Mouse (Mus musculus) liver, adult 2 months (tissue): ENCODE results near the gene B4galt2. TPM values are rescaled to one million over a fixed set of nuclear protein-coding genes. Genes with fewer than 3 reads are reported as not detected.

Experiments used
- DNase-seq: peaks from one replicate; pipeline ENCODE4 v3.0.0-alpha.2; 2011; ENCODE audit warnings: low read depth, low spot score; ENCODE audit errors: extremely low read depth
- H3K27ac ChIP-seq: fragments of 200-500 bp; replicated peaks from 2 replicates; pipeline ENCODE4 v1.5.1; 2012; ENCODE audit warnings: low read depth, mild to moderate bottlenecking, control low read depth, inconsistent platforms, low read length; ENCODE audit not compliant: insufficient read depth
- H3K27me3 ChIP-seq: fragments of 200-500 bp; 2 replicates; pipeline ENCODE4 v1.6.1; 2012; ENCODE audit warnings: mild to moderate bottlenecking, moderate library complexity, low read length, inconsistent platforms; ENCODE audit not compliant: control insufficient read depth, insufficient read depth
- H3K36me3 ChIP-seq: fragments of 200-500 bp; 2 replicates; pipeline ENCODE4 v1.6.1; 2012; ENCODE audit warnings: low read length, inconsistent platforms; ENCODE audit not compliant: control insufficient read depth, insufficient read depth
- H3K4me1 ChIP-seq: fragments of 200-500 bp; 2 replicates; pipeline ENCODE4 v1.6.1; 2011; ENCODE audit warnings: low read length; ENCODE audit not compliant: control insufficient read depth, insufficient read depth
- H3K4me3 ChIP-seq: fragments of 200-500 bp; 2 replicates; pipeline ENCODE4 v1.5.1; 2011; ENCODE audit warnings: low read depth, mild to moderate bottlenecking, control low read depth, low read length, moderate library complexity; ENCODE audit not compliant: insufficient read depth
- H3K79me2 ChIP-seq: fragments of 200-500 bp; 2 replicates; pipeline ENCODE4 v1.6.1; 2012; ENCODE audit warnings: inconsistent platforms, mild to moderate bottlenecking, low read length, moderate library complexity; ENCODE audit not compliant: control insufficient read depth, insufficient read depth
- H3K9ac ChIP-seq: fragments of 200-500 bp; 2 replicates; pipeline ENCODE4 v1.6.1; 2012; ENCODE audit warnings: low read depth, mild to moderate bottlenecking, control low read depth, inconsistent platforms, low read length
- CTCF ChIP-seq: fragments of 200-500 bp; IDR thresholded peaks from 2 replicates; pipeline ENCODE4 v1.5.1; 2011; ENCODE audit warnings: low read depth, low read length, control low read depth
- POLR2A ChIP-seq: fragments of 200-500 bp; IDR thresholded peaks from 2 replicates; pipeline ENCODE4 v1.6.1; 2011; ENCODE audit warnings: low read length, control low read depth; ENCODE audit not compliant: insufficient read depth; ENCODE audit errors: extremely low read depth
- WGBS: fragments of 180-500 bp; shearing (Covaris S2); methylation state at CpG from one replicate; pipeline ENCODE4 v1.1.7; 2018; 5-methylcytosine and 5-hydroxymethylcytosine counted together
- polyA plus RNA-seq: library from polyadenylated mRNA; depleted of rRNA; stranded (reverse); fragments of >200 nt; gene quantifications from 2 replicates; pipeline ENCODE4 v1.2.3, GENCODE M21; 2012
- total RNA-seq: library from RNA; depleted of rRNA; stranded (reverse); fragments of >200 nt; gene quantifications from 2 replicates; pipeline ENCODE4 v1.2.3, GENCODE M21; 2014

Gene B4galt2
- total and polyA plus RNA-seq, 2 experiments, result 0.18 to 0.80 TPM

GRCm38 (mm10) chr4:117873615-117874014 is 9.7 kb downstream of the B4galt2 start:
- Histone ChIP-seq H3K36me3 (no peaks in the 10 kb centered on the region), H3K4me1 (no peaks in the 10 kb centered on the region), H3K79me2 (no peaks in the 10 kb centered on the region), H3K4me3 (no peak overlapping the region), H3K27me3 (no peaks in the 10 kb centered on the region), H3K27ac (no peak overlapping the region), H3K9ac (no peak overlapping the region)
- DNase-seq, result no peak
- 94% methylated on average over 9 of the region's 9 CpGs for WGBS
- no peak for TF ChIP-seq CTCF
- no peak for TF ChIP-seq POLR2A

- Histone ChIP-seq H3K36me3 (no peaks in the 10 kb centered on the region), H3K79me2 (no peaks in the 10 kb centered on the region), H3K27ac (no peak within 1 kb of the TSS), H3K9ac (no peak within 1 kb of the TSS), H3K4me1 (no peaks in the 10 kb centered on the region), H3K27me3 (no peaks in the 10 kb centered on the region), H3K4me3 (no peak within 1 kb of the TSS)
- TF ChIP-seq CTCF (no peak), POLR2A (no peak)
- WGBS, result 10% methylated on average over 14 of the region's 14 CpGs
- DNase-seq, result peak; percentile 35
These were observed 10.8 kb downstream of the B4galt2 start, which contains the start of gene Ccdc24 for GRCm38 (mm10) chr4:117872471-117872886. Ccdc24 (minus strand) TSS chr4:117872557.

DNA sequence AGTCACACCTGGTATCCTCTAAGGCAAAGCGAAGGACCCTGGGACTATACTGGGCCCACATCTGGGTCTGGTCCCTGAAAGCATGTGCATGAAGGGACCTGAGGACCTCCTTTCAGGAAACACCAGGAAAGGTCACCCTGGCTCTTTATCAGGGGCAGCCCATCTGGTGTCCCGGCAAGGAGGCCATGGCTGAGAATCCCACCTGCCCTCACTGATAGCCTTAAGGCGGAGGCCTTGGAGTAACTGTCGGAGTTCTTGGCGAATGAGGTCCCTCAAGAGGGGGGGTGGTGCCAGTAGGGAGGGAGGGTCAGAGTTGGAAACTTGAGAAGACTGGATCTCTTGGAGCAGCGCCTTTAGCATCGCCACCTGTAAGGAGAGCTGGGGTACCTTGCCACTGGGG is 11.5 kb downstream of the B4galt2 start:
- H3K27ac ChIP-seq, result no peak overlapping the region

GRCm38 (mm10) chr4:117870437-117870836 is 12.8 kb downstream of the B4galt2 start:
- no peaks in the 10 kb centered on the region for H3K36me3 ChIP-seq
- H3K4me1 ChIP-seq, result no peaks in the 10 kb centered on the region
- H3K27me3 ChIP-seq, result no peaks in the 10 kb centered on the region
- TF ChIP-seq POLR2A (no peak), CTCF (no peak)
- H3K4me3 ChIP-seq, result no peak overlapping the region
- no peak overlapping the region for H3K9ac ChIP-seq
- 56% methylated on average over 1 of the region's 1 CpGs for WGBS
- DNase-seq, result no peak
- H3K79me2 ChIP-seq, result no peaks in the 10 kb centered on the region
- H3K27ac ChIP-seq, result no peak overlapping the region

More for the DNA sequence above, 11.5 kb downstream of the B4galt2 start:
- no peak for TF ChIP-seq CTCF
- no peak for TF ChIP-seq POLR2A
- H3K4me1 ChIP-seq, result no peaks in the 10 kb centered on the region
- no peak for DNase-seq
- H3K9ac ChIP-seq, result no peak overlapping the region
- H3K36me3 ChIP-seq, result no peaks in the 10 kb centered on the region
- no peaks in the 10 kb centered on the region for H3K27me3 ChIP-seq
- no peak overlapping the region for H3K4me3 ChIP-seq
- no peaks in the 10 kb centered on the region for H3K79me2 ChIP-seq
- 84% methylated on average over 7 of the region's 7 CpGs for WGBS

GRCm38 (mm10) chr4:117869317-117869716 is 14.0 kb downstream of the B4galt2 start:
- Histone ChIP-seq H3K36me3 (no peaks in the 10 kb centered on the region), H3K79me2 (no peaks in the 10 kb centered on the region), H3K27me3 (no peaks in the 10 kb centered on the region), H3K4me3 (no peak overlapping the region), H3K27ac (no peak overlapping the region), H3K9ac (no peak overlapping the region), H3K4me1 (no peaks in the 10 kb centered on the region)
- TF ChIP-seq CTCF (no peak), POLR2A (no peak)
- DNase-seq, result no peak
- WGBS, result 81% methylated on average over 9 of the region's 9 CpGs

DNA sequence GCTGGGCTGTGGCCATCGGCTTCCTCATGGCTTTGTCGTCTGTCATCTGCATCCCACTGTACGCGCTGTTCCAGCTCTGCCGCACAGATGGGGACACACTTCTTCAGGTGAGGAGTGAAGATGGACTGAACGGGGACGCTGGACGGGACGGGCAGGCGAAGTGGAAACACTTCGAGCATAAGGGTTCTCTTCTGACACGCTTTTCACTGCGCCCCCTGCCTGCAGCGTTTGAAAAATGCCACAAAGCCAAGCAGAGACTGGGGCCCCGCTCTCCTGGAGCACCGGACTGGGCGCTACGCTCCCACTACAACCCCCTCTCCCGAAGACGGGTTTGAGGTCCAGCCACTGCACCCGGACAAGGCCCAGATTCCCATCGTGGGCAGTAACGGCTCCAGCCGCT is 15.5 kb downstream of the B4galt2 start:
- H3K4me1 ChIP-seq, result no peaks in the 10 kb centered on the region
- H3K36me3 ChIP-seq, result no peaks in the 10 kb centered on the region
- no peak overlapping the region for H3K9ac ChIP-seq
- H3K4me3 ChIP-seq, result no peak overlapping the region
- no peaks in the 10 kb centered on the region for H3K27me3 ChIP-seq
- no peak overlapping the region for H3K27ac ChIP-seq
- 43% methylated on average over 24 of the region's 24 CpGs for WGBS
- DNase-seq, result no peak
- H3K79me2 ChIP-seq, result no peaks in the 10 kb centered on the region
- TF ChIP-seq POLR2A, result no peak
- TF ChIP-seq CTCF, result peak; percentile 68
